Mouse (Mus musculus): Measurements from ENCODE around the gene Bbs9.

Gene Bbs9

GRCm38 (mm10) chr9:22748617-22749016, 273.1 kb downstream of the Bbs9 start:
- DNase-seq (ENCODE audit: low read depth, low spot score), result no peak

DNA sequence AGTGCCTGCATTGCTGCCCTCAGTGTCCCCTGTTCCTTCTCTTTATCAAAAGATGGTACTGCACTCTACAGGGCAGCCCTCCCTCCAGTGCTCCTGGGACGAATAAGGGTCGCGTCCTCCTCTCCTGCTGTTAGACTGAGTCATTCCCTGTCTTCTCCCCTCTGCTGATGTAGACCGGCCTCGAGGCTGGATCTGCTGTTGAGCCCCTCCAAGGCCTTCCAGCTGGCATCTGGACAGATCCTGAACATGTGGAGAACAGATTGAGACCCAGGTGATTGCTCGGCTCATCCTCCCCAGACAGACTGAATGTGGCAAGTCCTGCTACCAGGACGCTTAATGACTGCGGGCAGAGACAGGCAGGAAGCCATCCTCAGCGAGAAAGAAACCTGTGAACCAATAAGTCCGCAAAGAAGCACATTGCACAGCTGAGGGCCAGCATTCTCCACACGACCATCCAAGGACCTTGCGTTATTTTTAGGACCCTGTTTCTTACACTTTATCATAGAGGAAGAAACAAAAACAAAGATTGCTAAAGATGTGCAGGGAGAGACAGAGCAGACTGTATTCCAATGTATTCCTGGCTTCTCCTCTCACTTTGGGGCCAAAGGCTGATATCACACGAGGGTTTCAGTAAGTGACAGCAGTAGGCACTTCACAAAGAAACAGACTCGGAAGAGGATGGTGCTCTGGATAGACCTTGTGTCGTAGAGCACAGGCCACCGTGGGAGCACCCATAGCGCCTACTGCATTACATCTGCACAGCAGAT, 275.4 kb downstream of the Bbs9 start:
- no peak for DNase-seq (ENCODE audit: low read depth, low spot score)

- no peak for DNase-seq (ENCODE audit: low read depth, low spot score)
Observed at GRCm38 (mm10) chr9:22751546-22751929, 276.0 kb downstream of the Bbs9 start.

GRCm38 (mm10) chr9:22754081-22754672, 278.7 kb downstream of the Bbs9 start:
- DNase-seq (ENCODE audit: low read depth, low spot score), result no peak

GRCm38 (mm10) chr9:22758487-22758886, 283.0 kb downstream of the Bbs9 start:
- no peak for DNase-seq (ENCODE audit: low read depth, low spot score)

DNA sequence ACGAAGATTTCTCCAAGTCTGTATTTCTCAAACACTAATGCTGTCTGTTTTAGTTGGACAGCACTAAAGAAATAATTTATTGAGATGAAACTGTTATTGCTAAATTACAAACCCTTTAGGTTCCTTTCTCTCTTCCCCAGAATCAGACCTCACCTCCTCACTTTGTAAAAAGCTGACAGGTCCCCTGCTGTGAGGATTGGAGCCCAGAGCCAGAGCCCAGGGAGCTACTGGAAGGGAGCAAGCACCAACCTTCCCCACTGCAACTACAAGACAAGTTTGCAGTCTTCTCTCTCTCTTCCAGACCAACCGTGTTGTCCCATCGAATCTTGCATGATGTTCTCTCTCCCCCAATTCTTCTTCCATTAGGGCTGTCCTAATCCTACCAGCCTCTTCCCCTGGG, 283.7 kb downstream of the Bbs9 start:
- DNase-seq (ENCODE audit: low read depth, low spot score), result no peak

DNA sequence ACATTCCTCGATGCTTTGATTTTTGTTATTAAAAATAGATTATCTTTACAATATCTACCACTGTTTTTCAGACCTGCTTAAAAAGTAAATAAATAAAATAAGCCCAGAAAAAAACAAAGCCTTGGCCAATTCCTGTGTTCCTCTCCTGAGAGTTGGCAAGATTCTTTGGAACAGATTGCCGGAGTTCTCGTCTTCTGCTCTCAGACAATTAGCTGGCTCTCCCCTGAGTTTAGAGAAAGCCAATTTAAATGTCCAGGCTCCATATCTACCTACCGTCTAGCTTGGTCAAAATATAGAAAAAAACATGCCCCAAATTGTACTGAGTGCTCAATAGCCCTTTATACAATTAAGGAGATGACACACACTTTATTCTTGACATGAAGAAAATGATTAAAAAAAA, 284.9 kb downstream of the Bbs9 start:
- DNase-seq (ENCODE audit: low read depth, low spot score), result no peak

DNA sequence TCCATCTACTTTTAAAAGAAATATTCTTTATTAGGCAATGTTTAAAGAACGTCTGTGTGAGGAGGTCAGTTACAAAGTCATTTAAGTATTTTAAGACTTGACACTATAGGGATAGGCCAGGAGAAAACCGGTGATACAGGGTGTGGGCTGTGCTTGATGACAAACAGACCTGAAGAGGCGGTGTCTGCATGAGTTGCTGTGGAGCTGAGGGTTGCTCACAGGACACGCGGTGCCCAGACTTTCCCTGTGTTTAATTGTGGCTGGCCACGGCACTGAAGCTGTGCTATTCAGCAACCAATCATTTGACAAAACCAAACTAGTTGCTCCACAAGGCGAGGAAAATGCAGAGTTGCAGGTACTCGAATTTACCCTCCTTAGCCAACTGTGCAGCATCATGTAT, 286.0 kb downstream of the Bbs9 start:
- no peak for DNase-seq (ENCODE audit: low read depth, low spot score)

DNA sequence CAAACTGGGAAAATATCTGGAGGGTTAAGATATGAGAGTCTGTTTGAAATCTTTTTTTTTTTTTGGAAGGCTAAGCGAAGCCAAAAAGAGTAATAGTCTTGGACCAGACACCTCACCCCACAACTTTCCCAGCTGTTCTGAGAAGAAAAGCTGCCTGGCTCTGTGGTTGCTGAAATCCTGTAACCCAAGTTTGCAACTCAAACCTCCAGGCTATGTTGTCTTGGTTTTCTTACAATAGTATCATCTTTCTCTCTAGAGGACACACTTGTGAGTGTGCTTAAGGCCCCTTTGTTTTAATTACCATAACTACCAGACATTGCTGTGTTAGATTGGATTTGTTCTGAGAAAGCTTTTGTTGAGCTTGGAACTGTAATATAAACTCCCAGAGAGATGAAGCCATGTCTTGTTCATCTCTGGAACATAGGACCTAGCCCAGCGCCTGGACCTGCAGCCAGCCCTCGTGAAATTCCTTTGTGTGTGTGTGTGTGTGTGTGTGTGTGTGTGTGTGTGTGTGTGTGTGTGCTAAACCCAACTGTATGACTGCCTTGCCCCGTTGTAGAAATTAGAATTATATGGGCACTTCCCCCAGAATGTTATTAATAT, 290.2 kb downstream of the Bbs9 start:
- DNase-seq (ENCODE audit: low read depth, low spot score), result no peak

- DNase-seq (ENCODE audit: low read depth, low spot score), result no peak
Observed at GRCm38 (mm10) chr9:22767154-22767553, 291.6 kb downstream of the Bbs9 start.

- no peak for DNase-seq (ENCODE audit: low read depth, low spot score)
Observed at GRCm38 (mm10) chr9:22767860-22768259, 292.3 kb downstream of the Bbs9 start.

- no peak for DNase-seq (ENCODE audit: low read depth, low spot score)
Observed at GRCm38 (mm10) chr9:22771785-22772184, 296.3 kb downstream of the Bbs9 start.

GRCm38 (mm10) chr9:22776246-22776961, 300.9 kb downstream of the Bbs9 start:
- no peak for DNase-seq (ENCODE audit: low read depth, low spot score)

- no peak for DNase-seq (ENCODE audit: low read depth, low spot score)
Observed at GRCm38 (mm10) chr9:22777425-22777824, 301.9 kb downstream of the Bbs9 start.

GRCm38 (mm10) chr9:22779631-22780030, 304.1 kb downstream of the Bbs9 start:
- no peak for DNase-seq (ENCODE audit: low read depth, low spot score)

- no peak for DNase-seq (ENCODE audit: low read depth, low spot score)
Observed at GRCm38 (mm10) chr9:22786006-22786405, 310.5 kb downstream of the Bbs9 start.

DNA sequence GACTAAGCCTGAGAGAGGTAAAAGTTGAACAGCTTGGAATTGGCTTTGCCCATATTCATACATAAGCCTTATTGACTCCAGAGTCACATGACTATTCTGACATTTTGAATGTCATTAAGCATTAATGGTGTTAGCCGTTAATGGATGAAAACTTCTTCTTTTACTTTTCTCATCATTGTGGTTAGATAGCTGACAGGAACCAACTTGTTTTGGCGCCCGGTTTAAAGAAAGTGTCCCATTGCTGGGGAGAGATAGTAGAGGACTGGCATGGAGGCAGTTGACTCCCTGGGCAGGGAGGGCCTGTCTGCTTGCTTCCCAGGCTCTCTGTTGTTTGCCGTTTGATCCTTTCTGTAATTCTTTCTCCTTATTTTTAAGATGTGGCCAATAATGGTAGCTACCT, 312.9 kb downstream of the Bbs9 start:
- DNase-seq (ENCODE audit: low read depth, low spot score), result no peak

DNA sequence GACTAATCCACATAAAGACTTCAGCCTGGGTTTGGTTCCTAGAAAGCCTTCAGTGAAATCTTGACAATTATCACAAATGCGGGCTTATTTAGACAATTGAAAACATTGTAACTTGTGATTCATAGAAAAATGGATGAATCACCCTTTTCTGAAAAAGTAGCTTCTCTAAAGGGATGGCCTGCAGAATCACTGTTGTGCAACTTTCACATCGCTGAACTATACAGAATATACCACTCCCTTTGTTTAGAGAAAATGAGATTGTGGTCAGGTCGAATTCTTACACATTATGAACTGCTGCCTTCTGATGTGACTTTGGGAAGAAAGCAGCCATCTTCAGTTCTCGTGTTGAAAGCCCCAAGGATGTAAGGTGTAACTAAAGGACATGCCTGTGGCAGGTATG, 313.3 kb downstream of the Bbs9 start:
- DNase-seq (ENCODE audit: low read depth, low spot score), result no peak

DNA sequence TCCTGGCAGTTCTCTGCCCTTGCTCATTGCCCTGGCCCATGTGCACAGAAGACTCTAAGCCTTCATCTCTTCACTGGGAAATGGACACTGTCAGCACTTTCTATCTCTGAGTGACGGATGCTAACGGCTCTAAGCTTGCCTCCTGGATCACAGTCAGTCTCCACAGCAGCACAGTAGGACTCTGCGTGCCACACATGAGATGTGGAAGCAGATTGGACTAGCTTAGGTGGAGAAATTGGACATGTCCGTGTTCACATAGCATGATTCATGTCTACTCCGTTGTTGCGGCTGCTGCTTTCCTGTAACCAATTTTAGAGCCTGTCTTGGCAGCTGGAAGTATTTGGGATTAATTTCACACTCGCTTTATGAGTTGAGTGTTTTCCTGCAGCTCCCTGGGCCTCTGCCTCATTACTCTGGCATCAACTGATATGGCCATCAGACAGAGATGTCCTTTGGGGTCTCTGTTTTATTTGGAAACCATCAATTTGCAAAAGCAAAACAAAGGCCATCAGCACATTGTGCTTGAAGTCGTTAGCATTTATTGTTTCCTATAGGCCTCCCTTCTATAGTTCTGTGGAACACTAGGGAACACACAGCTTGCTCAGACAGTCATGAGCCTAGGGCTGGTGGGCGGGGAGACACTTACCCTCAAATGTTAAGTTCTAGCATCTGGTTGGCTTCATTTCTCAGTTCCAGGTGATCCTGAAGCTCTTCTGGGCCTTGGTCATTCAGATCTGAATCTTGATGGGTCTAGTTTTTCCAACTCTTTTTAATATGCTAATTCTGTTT, 314.1 kb downstream of the Bbs9 start:
- DNase-seq (ENCODE audit: low read depth, low spot score), result no peak

DNA sequence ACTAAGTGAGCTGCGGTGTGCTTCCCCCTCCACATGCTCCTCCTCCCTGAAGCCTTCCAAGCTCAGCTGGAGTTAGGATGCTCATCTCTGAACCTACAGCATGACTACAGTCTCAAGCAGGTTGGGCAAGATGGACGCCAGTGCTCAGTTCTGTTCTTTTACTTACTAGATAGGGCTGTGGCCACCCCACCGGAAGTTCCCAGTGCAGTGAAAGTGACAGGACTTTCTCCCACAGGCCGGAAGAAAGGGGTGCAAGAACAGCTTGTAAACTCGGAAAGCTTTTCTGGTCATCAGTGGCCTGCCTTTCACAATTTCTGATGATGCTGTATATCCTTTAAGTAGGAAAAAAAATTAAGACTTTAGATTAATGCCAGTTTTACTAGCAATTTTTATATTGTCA, 315.7 kb downstream of the Bbs9 start:
- DNase-seq (ENCODE audit: low read depth, low spot score), result no peak

DNA sequence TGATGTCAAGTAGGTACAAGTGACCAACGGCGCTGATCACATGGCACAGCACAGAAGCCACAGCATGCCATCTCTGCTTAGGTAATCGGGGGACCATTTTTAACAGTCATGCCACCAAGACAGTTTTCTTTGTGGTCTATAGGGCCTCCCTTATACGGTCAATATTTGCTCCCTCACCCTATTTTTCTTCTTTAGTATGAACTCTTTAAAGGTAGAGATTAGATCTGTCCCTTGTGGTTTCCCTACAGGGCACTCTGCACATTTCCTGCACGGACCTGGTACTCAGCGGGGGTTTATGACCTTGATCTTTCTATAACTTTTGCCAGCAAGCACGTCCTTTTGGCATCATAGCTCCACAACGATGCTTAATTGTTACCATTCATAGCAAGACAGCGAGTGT, 316.2 kb downstream of the Bbs9 start:
- DNase-seq (ENCODE audit: low read depth, low spot score), result no peak

- DNase-seq (ENCODE audit: low read depth, low spot score), result no peak
Observed at GRCm38 (mm10) chr9:22793698-22794097, 318.2 kb downstream of the Bbs9 start.
